Mouse (Mus musculus) thymus, postnatal 36 days (tissue): Measurements from ENCODE around the gene Kcnn3.

ENCODE experiments used
- DNase-seq, 2 experiments: peaks; one replicate each; pipeline ENCODE4 v3.0.0; 2022; ENCODE audit warnings: mixed read lengths in 2 of 2

The Kcnn3 gene

GRCm38 (mm10) chr3:89622825-89623224 is 102.9 kb downstream of the Kcnn3 start:
- DNase-seq, result no peak

- DNase-seq, result no peak
These were observed 103.6 kb downstream of the Kcnn3 start for GRCm38 (mm10) chr3:89623531-89623930.

DNA sequence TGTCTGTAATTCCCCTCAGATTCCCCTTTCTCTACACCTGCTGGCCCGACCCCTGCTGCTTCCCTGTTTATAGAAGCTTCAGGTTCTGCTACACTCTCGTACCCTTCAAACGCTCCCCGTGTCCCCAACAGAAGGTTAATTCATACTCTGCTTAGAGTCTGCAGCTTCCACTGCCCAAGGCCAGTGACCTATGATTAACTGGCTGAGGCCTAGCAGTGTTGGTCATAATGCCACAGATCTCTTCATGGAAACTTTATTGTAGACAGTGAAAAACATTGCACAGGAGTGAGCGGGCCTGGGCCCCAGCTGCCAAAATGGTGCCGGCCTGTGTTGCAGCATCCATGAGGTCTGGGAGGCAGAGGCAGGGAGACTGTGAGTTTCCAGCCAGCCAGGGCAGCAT is 104.0 kb downstream of the Kcnn3 start:
- DNase-seq, result no peak

DNA sequence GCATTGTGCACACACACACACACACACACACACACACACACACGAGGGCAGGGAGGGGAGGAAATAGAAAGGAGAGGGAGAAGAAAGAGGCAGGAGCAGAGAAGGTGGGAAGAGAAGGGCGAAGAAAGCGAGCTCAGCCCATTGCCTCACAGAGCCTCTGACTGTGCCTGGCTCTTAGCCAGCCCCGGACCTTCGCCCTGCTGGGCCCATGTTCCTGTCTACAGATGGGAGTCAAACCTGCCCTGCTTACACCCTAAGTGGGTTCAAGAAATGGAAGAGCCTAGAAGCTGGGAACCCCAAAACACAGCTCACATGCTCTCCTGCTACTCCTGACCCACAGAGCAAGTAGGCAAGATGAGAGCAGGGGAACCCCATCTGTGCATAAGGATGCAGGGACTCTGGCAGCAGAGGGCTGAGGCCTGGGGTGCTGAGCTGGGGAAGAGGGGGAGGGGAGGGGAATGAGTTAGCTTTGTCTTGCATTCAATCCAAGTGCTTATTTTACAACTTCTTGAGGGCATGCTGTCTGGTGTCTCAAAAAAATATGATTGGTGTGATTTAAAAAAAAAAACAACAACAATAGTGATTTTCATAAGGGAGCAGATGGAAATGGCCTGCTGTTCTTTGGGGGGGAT is 105.0 kb downstream of the Kcnn3 start:
- DNase-seq, result no peak

DNA sequence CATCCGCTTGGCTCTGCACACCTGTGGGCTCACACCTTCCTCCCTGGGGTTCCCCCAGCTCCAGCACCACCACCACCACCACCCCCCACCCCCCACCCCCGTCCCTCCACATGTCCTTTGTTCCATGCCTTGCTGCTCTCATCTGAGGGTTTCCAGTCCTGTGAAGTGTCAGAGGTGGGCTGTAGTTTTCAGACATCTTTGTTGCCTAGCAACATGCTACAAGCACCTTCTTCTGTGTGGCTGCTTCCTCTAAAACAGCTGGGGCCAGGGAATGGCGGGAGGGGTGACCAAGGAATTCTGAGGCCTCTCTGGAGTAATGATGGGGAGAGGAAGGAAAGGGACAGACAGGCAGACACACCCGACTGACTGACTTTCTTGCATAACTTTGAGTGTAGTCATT is 106.6 kb downstream of the Kcnn3 start:
- DNase-seq, result no peak

DNA sequence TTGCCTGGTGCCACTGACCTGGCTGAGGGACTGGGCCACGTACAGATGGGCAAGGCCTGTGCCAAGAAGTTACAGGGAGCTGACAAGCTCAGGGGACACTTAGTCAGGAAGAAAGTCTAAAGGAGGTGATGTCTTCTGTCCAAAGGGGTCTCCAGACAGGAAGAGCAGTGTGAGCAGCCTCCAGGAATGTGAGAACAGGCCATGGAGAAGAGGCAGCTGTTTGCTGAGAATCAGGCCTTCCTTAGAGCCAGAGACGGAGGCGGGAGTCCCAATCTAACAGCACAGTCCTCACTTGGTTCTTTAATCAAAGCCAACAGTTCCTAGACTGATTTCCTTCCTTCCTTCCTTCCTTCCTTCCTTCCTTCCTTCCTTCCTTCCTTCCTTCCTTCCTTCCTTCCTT is 109.8 kb downstream of the Kcnn3 start:
- no peak for DNase-seq

DNA sequence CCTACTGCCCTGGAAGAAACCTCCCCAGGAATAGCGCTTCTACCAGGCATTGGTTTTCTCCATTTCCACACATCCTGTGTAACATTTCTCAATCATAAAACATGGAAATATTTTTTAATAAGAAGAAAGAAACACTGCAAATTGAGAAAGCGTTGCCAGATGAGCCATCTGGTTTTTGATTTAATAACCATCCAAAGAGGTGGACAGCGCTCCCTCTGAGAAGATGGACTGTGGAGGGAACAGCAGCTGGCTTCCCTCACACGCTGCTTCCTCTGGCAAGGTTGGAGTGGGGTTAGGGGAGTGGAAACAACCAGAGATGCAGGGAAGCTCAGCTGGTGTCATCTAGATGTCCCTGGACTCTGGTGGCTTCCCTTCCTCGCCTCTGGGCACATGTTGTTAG is 111.8 kb downstream of the Kcnn3 start:
- no peak for DNase-seq

DNA sequence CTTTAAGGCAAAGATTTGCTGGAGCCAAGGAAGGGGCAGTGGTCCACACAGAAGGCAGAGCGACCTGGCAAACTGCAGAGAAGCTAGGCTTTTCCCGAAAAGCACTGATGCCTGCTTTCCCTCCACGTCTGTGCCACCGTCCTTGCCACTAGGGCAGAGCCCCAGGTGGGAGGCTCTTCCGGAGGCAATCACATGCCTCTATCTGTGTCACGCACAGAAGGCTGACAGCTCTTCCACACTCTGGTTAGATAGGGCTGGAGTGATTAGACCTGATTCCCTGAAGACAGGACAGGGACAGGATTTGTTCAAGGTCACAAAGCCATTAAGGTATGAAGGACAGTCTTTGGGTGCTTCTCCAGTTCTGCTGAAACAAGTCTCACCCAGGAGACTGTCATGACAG is 113.6 kb downstream of the Kcnn3 start:
- DNase-seq, result no peak

GRCm38 (mm10) chr3:89633941-89634340 is 114.0 kb downstream of the Kcnn3 start:
- no peak for DNase-seq

- no peak for DNase-seq
These were observed 120.8 kb downstream of the Kcnn3 start for GRCm38 (mm10) chr3:89640804-89641203.

GRCm38 (mm10) chr3:89643391-89643790 is 123.4 kb downstream of the Kcnn3 start:
- DNase-seq, result no peak

GRCm38 (mm10) chr3:89646813-89647255 is 126.9 kb downstream of the Kcnn3 start:
- no peak for DNase-seq

- no peak for DNase-seq
These were observed 127.4 kb downstream of the Kcnn3 start for GRCm38 (mm10) chr3:89647268-89647874.

DNA sequence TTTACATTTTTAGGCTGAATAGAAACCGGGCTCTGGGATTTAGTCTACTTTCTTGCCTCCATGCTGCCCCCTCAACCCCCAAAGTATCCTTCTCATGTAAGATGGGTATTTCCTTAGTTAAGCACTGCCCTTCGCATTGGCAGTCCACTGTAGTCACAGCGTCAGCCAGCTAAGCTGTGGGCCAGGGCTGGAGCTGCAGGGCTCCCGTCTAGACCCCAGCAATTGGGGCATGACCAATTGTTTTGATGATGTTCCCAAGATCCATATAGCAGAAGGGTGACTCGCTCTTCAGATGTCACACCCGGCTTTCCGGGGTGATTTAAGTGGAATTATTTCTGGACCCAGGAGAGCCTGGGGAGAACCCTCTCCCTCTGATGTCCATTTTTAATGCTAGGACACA is 129.9 kb downstream of the Kcnn3 start:
- DNase-seq, result no peak

- no peak for DNase-seq
These were observed 133.4 kb downstream of the Kcnn3 start for GRCm38 (mm10) chr3:89653231-89653954.

DNA sequence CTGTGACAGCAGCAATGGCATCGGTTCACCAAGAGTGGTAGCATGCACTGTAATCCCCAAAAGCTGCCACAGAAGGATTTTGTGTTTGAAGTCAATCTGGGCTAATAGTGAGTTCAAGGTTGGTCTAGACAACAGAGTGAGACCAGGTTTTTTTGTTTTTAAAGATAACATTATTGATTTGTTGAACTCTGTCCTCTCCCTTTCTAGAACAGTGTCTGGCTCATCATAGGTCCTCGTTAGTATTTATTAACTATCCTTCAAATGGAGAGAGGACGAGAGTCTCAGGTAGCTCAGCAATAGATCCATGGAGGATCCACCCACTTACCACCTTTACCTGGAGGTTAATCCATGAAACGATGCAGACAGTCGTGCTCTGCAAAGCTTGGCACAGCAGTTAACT is 137.1 kb downstream of the Kcnn3 start:
- no peak for DNase-seq

DNA sequence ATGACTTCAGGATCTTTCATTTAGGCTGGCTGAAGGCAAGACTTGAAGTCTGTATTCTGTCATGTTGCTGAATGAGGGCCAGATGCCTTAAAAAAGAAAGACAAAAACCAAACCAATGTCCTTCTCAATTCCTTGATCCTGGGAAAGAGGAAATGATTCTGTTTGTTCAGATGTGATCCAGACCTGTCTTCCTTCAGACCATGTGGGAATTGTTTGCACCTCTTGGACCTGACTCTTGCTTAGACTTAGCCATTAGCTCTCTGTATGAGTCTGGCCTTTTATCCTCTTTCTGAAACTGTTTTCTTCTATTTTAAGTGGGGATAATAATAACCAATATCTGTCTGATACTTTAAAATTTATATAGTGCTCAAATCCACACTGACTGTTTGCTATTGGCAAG is 138.5 kb downstream of the Kcnn3 start:
- DNase-seq, result no peak

DNA sequence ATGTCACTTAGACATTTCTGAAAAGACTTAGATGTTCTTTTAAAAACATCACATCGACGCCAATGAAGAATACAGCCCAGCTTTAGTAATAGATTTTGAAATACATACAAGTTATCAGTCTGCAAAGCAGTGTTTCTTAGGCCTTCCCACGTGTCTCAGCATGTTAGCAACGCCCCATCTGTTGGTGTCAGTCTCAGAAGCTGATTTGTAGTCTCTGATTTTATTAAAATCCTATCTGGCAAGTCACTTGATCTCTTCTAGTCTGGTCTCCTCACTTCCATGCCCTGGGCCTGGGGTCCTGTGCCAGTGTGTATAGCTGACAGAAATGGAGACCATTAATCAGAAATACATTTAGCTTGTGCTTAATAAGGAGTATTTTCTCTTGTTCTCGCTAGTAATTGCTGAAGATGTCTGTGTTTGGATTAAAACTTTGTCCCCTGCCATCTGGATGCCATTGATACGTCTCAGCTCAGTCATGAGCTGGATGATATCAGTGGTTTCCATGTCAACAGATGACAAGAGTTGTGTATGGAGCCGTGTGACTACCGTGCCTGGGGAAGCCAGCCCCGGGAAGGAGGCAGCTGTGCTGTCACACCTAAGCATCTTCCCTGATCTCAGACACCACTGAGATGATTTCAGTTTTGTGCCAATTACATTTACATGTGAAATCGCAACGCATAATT is 140.1 kb downstream of the Kcnn3 start:
- no peak for DNase-seq

GRCm38 (mm10) chr3:89664808-89665207 is 144.8 kb downstream of the Kcnn3 start:
- no peak for DNase-seq

DNA sequence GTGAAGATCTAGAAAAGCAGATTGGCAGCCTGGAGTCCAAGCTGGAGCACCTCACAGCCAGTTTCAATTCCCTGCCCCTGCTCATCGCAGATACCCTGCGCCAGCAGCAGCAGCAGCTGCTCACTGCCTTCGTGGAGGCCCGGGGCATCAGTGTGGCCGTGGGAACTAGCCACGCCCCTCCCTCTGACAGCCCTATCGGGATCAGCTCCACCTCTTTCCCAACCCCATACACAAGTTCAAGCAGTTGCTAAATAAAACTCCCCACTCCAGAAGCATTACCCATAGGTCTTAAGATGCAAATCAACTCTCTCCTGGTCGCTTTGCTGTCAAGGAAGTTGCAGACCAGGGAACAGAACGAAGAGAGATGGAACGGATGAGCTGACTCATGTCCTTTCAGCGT is 147.2 kb downstream of the Kcnn3 start:
- DNase-seq, result no peak

- DNase-seq, result no peak
These were observed 151.4 kb downstream of the Kcnn3 start for GRCm38 (mm10) chr3:89671334-89671733.

DNA sequence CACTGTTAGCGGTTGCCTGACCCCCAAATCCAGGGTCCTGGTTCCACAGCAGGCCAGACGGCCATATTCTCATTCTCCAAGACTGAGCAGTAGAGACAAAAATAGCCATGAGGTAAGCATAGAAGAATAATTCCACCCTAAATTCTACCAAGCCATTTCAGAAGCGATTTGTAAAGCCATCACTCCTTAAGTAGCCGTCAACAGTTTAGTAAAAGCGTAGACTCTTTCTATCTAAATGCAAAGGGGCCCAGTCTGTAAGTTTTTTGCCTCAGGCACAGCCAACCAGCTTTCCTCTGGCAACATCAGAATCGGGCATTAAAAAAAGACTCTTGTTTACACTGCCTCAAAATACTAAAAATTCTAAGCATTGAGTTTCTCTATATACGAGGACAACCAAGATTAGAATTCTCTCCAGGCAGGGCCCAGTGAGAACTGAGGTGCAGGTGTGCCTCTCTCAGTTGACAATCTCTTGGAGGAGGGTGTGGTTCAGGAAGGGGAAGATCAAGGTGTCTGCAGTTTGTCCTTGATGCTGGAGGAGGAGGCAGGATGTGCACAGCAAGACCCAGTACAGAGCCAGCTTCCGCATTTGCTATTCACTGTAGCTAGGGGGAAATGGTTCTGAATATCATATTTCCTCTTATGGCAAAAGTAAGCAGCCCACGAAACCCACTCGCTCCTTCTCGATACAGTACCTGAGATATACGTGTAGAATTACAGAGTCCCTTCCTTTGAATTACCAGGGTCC is 152.8 kb downstream of the Kcnn3 start:
- peak; percentile 24 to 36 for DNase-seq

DNA sequence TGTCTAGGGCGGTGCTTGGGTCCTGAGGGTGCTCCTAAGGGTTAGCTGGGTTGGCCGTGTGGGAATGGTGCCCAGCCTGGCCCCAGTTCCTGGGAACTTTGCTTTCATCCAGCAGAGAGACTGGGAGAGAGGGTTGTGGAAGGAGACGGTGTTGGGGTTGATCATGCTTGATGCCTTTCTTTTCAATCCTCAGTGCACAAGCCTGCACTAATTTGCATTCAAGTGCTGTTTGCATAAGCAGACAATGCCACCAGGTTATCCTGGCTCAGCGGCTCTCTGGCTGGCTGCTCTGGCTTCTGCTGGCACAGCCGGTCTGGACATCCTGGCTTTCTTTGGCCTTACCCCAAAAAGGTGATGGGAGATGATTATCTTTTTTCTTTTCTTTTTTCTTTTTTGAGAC is 157.7 kb downstream of the Kcnn3 start:
- no peak for DNase-seq
